Mouse (Mus musculus): ENCODE results near the gene Tmc5. TPM values are rescaled to one million over a fixed set of nuclear protein-coding genes. Genes with fewer than 3 reads are reported as not detected.
A peak's percentile ranks its signal among the peaks of the same experiment; 100 is the strongest.

Tmc5 gene
- total RNA-seq (2021) = not detected
- long read RNA-seq, experiment 1 = 0 reads
- long read RNA-seq, experiment 2 = 0 reads

- no peak for DNase-seq (ENCODE audit: low spot score)
Measured at GRCm38 (mm10) chr7:118597201-118597600, at the start of gene Tmc5. Gene Tmc5 (plus strand): TSS chr7:118597297.

GRCm38 (mm10) chr7:118547451-118547850 lies 49.6 kb upstream of the Tmc5 start:
- no peak for DNase-seq (ENCODE audit: low spot score)

- DNase-seq (ENCODE audit: low spot score) = no peak
Measured at GRCm38 (mm10) chr7:118553881-118554280, 43.2 kb upstream of the Tmc5 start.

DNA sequence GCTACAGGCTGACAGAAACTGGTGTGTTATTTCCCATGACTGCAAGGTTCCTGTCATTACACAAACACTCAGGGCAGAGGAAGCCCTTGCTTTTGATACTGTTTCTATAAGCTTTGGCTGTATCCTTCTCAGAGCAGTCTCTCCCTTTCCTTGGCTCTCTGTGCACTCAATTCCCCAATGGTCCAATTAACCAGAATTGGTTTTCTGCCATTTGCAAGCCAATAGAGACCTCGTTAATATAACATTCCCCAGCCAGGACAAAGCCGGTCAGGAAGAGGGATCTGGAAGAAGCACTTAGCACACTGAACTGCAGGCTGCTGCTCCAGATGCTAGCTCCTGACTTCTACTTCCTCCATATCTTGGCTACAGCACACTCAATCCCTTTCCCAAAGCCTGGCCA lies 42.8 kb upstream of the Tmc5 start:
- no peak for DNase-seq (ENCODE audit: low spot score)

- no peak for DNase-seq (ENCODE audit: low spot score)
Measured at GRCm38 (mm10) chr7:118569121-118569543, 28.0 kb upstream of the Tmc5 start.

GRCm38 (mm10) chr7:118571350-118571749 lies 25.7 kb upstream of the Tmc5 start:
- no peak for DNase-seq (ENCODE audit: low spot score)

GRCm38 (mm10) chr7:118572039-118572438 lies 25.1 kb upstream of the Tmc5 start:
- DNase-seq (ENCODE audit: low spot score) = no peak

DNA sequence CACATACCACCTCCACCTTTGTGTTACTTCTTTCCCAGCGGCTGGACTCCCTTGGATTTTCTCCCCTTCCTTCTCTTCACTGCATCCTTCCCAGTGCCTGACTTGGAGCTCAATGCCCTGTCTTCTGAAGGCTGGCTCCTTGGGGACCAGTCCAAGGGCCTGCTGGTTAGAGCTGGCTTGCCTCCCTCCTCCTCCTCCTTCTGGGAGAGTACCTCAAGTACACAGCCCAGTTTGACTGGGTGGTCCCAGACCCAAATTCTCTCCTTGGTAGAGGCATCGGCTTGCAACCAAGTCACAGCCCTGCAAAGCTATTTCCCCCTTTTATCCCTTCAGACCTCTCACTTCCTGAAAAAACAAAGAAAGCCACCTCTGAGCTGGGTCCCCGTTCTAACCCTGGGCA lies 18.8 kb upstream of the Tmc5 start:
- DNase-seq (ENCODE audit: low spot score) = no peak

GRCm38 (mm10) chr7:118579938-118580337 lies 17.2 kb upstream of the Tmc5 start:
- no peak for DNase-seq (ENCODE audit: low spot score)

- DNase-seq (ENCODE audit: low spot score) = no peak
Measured at GRCm38 (mm10) chr7:118583821-118584220, 13.3 kb upstream of the Tmc5 start.

GRCm38 (mm10) chr7:118584257-118584907 lies 12.7 kb upstream of the Tmc5 start, which contains the start of gene Tmc7:
Gene Tmc7 (minus strand): TSS chr7:118584736.
- peak; percentile 68 for DNase-seq (ENCODE audit: low spot score)

- DNase-seq (ENCODE audit: low spot score) = no peak
Measured at GRCm38 (mm10) chr7:118584926-118585325, 12.2 kb upstream of the Tmc5 start.

DNA sequence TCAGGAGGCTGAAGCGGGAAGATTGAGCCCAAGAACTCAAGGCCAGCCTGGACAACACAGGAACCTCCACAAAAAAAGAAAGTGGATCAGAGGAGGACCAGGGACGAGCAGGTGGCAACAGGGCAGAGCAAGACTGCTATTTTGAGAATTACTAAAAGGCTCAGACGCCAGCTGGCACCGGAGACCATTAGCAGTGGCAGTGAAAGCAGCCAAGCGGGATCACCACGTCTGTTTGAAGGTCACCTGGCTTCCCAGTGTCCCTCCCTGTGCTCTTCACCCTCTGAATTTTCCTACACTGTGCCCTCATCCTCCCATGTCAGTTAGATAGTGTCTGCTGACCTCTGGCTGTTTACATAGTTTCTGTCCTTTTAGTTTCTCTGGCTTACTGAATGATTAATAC lies 11.2 kb upstream of the Tmc5 start:
- peak; percentile 86 for DNase-seq (ENCODE audit: low spot score)

- DNase-seq (ENCODE audit: low spot score) = no peak
Measured at GRCm38 (mm10) chr7:118590726-118591305, 6.3 kb upstream of the Tmc5 start.

GRCm38 (mm10) chr7:118592146-118592545 lies 5.0 kb upstream of the Tmc5 start:
- peak; percentile 40 for DNase-seq (ENCODE audit: low spot score)

GRCm38 (mm10) chr7:118593567-118594407 lies 3.3 kb upstream of the Tmc5 start:
- no peak for DNase-seq (ENCODE audit: low spot score)

GRCm38 (mm10) chr7:118594611-118595010 lies 2.5 kb upstream of the Tmc5 start:
- no peak for DNase-seq (ENCODE audit: low spot score)

- peak; percentile 96 for DNase-seq (ENCODE audit: low spot score)
Measured at GRCm38 (mm10) chr7:118595228-118595627, 1.9 kb upstream of the Tmc5 start.

GRCm38 (mm10) chr7:118596271-118596670 lies 826 bp upstream of the Tmc5 start:
- DNase-seq (ENCODE audit: low spot score) = no peak

DNA sequence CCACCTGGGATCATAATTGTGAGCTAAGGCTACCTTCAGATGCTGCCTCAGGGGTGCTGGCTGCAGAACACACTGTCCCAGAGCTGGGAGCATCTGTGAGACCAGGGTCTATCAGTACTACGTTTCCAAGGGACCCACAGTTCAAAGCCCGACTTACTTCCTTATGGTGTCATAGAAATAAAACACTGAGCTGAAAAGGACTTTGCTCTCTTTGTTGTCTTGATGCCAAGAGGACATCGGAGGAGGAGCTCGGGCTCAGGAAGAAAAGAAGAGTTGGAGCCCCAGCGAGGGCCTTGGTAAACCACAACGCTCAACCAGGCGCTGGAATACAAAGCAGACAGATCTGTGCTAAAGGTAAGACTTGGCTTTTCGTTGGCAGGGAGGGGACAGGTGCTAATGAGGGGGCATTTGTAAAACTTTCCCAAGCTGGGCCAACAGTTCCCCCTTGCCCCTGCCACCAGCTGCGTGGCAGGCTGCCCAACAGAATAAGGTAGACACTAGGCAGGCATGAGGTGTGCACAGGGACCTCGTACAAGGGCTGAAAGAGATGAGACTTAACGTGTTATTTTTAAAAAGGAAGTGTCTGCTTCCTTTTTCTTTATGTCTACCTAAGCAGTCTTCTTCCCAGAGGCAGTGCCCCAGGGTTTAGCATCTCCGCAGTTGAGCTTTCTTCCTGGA lies 3.0 kb downstream of the Tmc5 start:
- no peak for DNase-seq (ENCODE audit: low spot score)

DNA sequence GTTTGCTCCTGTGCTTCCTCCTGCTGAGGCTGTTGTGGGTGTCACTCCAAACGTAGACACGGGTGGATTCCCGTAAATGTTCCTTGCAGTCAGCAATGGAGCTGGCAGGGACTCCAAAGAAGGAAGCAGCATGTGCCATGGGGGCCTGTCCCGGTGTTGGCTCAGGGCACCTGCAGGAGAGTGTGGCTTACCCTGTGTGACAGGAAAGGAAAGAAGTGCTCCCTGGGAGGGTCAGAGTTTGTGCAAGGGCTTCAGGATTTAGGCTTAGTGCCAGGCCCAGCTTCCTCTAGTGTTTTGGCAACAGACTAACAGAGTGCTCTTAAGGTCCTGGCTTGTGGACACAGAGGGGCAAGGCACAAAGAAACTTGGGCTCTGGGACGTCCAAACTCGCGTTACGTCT lies 7.7 kb downstream of the Tmc5 start:
- no peak for DNase-seq (ENCODE audit: low spot score)

GRCm38 (mm10) chr7:118609815-118610214 lies 12.7 kb downstream of the Tmc5 start:
- no peak for DNase-seq (ENCODE audit: low spot score)
